Mouse (Mus musculus): ENCODE data around the gene Gm26602. TPM values are rescaled to one million over a fixed set of nuclear protein-coding genes. Genes with fewer than 3 reads are reported as not detected.

Gene Gm26602
- not detected for total RNA-seq (2021)
- long read RNA-seq, experiment 1, result 0 reads
- long read RNA-seq, experiment 2, result 0 reads

GRCm38 (mm10) chr10:79910556-79910955, at the start of gene Gm26602:
Gene Gm26602 (plus strand): TSS chr10:79910856.
- no peak for DNase-seq

DNA sequence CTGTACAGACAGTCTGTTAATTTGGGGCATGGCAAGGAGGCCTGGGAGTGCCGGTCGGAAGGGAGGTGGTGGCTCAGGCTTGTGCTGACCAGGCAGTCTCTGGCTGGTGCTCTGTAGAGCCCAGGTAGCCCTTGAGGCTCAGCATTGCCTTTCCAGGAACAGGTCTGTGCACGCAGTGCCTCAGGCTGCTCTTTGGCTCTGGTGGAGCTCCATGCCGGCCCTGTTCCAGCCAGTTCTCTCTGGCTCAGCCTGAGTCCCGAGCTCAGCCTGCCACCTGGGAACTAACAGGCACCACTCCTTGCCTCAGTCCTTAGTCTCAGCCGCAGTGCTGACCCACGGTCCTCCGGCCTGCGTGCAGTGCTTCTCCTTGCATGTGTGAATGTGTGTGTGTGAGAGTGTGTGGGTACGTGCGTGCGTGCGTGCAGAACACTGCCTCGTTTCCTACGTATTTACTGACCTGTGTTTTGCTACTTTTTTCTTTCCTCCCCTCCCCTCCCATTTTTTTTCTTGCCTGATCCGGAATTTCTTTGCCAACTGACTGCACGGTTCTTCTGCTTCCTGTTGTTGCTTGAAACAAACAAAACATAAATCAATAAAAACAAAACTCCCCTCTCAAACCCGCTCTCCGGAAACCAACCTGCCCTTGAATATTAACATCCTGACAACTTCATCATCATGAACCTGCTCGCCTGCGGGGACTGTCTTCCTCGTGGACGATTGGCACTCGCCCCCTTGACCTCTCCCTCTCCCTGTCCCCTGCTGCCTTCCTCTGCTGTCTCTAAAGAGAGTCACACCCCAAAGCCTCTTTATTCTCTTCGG, 49.2 kb upstream of the Gm26602 start:
- DNase-seq, result no peak

DNA sequence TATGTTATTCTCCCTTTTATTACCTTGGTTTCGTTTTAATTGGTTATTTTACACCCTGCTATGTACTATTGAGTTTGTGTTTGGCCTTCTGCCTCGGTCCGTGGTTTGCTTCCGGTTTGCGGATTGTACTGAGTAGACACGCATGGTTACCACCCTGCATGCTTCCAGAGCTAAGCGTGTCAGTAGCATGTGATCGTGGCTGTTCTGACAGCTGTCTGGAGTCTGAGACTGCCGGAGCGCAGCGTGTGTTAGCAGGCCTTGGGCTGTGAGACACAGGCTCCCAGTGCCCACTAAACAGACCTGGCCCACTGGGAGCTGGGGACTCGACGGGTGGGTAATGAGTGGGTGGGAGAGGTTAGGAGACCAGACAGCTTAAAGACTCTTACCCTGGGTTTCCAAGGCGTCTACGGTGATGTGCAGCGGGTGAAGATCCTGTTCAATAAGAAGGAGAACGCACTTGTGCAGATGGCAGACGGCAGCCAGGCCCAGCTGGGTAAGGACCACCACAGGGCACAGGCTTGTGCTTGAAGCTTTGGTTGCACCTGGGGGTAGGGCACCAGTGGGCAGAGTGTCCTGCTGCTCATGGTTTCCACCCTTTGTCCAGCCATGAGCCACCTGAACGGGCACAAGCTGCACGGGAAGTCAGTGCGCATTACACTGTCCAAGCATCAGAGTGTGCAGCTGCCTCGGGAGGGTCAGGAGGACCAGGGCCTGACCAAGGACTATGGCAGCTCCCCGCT, 48.4 kb upstream of the Gm26602 start:
- DNase-seq, result no peak

DNA sequence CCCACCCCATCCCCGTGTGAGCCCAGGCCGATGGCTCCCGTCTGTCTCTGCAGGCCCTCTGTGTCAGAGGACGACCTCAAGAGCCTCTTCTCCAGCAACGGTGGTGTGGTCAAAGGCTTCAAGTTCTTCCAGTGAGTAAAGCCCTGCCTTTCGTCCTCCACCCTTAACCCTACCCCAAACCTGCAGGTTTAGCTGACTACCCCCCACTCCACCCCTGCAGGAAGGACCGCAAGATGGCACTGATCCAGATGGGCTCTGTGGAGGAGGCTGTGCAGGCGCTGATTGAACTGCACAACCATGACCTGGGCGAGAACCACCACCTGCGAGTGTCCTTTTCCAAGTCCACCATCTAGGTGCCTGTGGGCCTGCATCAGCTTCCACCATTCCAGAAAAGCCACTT, 47.7 kb upstream of the Gm26602 start:
- no peak for DNase-seq

DNA sequence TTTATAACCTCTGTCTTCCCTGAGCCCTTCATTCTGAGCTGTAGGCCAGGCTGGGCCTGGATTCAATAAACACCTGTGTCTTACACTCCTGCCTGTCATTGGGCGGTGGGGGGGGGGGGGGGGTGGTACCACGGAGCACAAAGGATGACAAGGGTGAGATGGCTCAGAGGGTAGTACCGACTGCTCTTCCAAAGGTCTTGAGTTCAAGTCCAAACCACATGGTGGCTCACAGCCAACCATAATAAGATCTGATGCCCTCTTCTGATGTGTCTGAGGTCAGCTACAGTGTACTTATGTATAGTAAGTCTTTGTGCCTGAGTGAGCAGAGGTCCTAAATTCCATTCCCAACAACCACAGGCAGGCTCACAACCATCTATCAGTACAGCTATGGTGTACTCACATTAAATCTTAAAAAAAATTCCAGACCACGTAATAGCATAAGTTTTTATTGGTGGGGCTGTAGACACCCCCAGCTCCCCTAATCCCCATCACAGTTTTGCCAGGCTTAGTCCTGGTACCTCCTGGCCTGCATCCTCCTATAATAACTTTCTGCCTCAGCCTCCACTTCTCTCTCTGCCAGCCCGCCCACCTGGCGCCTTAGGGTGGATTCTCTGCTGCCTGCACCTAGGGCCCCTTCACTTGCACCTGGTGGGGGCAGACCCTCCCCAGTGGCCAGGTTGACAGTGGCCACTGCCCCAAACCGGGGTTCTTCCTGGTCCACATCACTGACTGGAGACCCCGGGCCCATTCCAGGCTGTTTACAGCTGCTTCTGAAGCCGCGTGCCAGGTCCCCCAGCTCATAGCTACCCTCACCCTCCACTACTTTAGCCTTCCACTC, 46.1 kb upstream of the Gm26602 start:
- DNase-seq, result no peak

DNA sequence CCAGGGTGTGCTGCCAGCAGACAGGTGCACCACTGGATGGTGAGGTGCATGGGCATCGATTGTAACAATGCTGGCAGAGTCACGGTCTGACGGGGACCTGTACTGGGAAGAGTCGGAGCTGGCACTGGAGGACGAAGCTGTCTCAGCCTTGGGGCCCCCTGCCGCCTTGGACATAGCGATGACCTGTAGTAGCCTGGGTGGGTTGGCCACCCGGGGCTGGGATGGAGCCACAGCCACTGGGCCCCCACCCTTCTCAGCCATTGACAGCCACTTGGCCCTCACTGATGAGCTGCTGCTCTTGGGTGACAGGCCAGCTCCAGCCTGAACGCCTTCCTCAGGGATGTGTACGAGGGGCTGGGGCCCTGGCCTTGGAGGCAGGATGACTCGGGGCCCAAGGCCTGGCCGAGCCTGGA, 45.5 kb upstream of the Gm26602 start:
- DNase-seq, result peak in 1 of 2 experiments; percentile 32

GRCm38 (mm10) chr10:79865801-79866295, 44.8 kb upstream of the Gm26602 start:
- peak; percentile 53 to 72 for DNase-seq

GRCm38 (mm10) chr10:79866601-79867000, 44.1 kb upstream of the Gm26602 start:
- no peak for DNase-seq

- no peak for DNase-seq
Measured at GRCm38 (mm10) chr10:79871845-79872244, 38.8 kb upstream of the Gm26602 start.

- no peak for DNase-seq
Measured at GRCm38 (mm10) chr10:79872862-79873261, 37.8 kb upstream of the Gm26602 start.

DNA sequence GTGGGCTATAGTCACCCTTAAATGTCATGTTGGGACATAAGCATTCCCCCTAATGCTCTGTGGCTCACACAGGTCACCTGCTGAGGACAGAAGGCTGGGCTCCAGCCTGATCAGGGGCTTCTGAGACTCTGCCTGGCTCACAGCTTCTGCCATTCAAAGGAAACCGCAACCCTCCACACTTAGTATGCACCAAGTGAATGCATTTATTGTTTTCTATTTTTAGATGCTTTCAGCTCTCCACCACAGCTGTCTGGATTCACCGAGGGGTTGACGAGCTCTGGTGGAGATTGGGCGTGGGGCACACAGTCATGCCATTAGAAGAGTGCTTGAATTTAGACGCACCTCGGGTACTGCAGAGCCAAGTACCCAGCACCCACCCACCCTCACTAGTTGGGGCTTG, 37.3 kb upstream of the Gm26602 start:
- DNase-seq, result no peak

- no peak for DNase-seq
Measured at GRCm38 (mm10) chr10:79873715-79874289, 36.9 kb upstream of the Gm26602 start.

DNA sequence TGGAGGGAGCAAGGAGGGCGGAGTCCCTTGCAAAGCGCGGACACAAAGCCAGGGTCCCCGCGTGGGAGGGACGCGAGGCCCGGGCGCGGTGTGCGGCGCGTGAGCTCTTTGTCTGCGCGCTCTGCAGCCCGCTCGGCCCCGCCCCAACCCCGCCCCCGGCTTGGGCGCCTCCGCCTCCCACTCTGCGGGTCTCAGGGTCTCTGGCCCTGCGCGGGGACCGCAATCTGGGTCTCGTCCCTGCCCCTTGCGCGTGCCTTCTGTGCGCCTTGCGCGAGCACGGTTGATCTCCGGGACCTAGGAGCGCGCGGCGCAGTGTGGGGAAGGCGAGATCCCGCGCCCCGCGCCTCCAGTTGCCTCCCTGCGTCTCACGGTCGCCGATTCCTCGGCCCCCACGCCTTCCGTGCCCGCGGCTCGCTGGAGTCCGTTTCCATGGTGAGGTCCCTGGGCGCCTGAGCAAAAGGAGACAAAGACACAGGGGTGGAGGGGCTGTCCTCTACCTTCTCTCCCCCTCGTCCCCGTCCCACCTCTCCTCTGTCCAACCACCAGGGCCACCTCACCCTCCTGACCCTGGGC, 36.3 kb upstream of the Gm26602 start, which contains the start of the genes Prtn3 and Plppr3:
Gene Prtn3, plus strand, starts transcription at position 187 of the 573 bp plus-strand sequence.
Gene Plppr3, minus strand, starts transcription at position 345 of the 573 bp plus-strand sequence.
- DNase-seq, result no peak

- DNase-seq, result no peak
Measured at GRCm38 (mm10) chr10:79877174-79877573, 33.5 kb upstream of the Gm26602 start.

DNA sequence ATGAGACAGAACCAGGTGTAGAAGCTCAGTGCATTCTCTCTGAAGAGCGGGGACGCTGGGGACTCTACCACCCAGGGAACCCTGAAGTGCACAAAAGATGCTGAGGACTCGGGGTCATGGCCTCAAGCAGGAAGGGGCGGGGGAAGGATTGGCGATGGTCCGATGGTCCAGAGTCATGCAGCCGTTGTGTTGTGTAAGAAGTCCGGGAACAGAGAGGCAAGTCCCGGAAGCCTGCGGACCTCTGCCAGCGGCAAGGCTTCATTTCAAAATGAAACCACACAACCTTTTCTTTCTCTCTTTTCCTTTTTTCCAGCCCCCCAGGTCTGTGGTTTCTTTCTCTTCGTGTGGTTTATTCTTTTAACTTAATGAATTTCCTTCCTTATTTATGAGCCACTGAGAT, 32.9 kb upstream of the Gm26602 start:
- DNase-seq, result peak in 1 of 2 experiments; percentile 66

GRCm38 (mm10) chr10:79879527-79879926, 31.1 kb upstream of the Gm26602 start:
- no peak for DNase-seq

- no peak for DNase-seq
Measured at GRCm38 (mm10) chr10:79880721-79881120, 29.9 kb upstream of the Gm26602 start.

DNA sequence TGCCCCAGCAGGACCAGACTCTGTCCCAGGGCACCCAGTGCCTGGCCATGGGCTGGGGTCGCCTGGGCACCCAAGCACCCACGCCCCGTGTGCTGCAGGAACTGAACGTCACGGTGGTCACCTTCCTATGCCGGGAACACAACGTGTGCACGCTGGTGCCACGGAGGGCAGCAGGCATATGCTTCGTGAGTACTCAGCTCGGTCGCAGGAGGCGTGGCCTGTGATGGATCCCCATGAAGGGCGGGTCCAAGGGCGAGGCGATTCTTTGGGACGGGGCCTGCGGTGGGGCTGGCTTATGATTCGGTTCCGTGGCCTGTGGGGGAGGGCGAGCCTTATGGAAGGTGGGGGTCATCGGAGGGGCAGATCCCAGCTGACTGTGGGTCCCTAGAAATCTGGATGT, 28.7 kb upstream of the Gm26602 start:
- DNase-seq, result peak; percentile 52 to 56

DNA sequence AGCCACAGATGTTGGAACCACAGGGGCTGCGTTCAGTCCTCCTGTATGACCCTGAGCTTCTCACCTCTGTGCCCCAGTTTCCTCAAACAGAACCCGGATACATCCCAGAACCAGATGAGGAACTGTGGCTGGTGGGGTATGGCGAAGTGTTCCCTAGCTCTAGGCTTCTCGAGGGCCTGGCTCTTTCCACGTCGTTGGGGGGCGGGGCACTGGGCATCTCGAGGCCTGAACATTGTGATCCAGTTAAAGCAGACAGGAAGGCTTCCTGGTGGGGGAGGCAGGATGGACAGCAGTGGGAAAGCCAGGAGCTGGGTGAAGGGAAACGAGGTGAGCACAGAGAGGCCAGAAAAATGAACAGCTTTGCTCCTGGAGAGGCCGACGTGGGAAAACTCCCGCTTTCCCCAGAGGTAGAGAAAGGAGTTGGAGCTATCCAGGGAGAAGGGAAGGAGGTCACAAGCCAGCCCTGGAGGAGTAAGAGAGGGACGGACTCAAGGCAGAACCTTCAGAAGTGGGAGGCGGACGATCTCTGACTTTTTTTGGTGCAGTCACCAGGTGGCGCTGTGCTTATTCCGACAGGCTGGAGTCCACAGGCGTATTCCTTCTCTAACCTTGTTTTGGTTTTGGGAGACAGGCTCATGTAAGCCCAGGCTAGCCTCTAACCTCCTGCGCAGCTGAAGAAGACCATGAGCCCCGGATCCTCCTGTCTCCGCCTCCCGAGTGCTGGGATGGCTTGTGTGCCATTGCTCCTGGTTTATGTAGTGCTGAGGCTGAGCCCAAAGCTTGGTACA, 27.2 kb upstream of the Gm26602 start:
- DNase-seq, result peak; percentile 85 to 88

DNA sequence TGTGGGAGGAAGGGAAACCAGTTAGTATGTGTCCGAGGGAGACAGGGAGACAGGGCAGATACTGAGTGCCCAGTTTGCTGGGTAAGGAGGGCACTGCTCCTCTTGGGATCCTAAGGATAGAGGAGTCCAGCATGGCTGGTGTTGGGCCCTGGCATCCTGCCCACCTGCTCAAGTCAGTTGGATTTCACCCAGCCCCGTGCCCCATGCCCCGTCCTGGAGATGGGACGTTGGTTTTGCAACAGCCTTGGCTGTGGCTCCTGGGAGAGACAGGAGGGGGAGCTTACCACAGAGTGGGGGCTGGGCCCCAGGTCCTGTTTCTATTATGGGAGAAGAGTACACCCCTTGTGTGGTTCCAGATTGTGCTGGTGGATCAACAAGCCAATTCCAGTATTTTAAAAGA, 26.2 kb upstream of the Gm26602 start:
- DNase-seq, result peak; percentile 86 to 87

All from adrenal gland, postnatal 36 days (tissue).